Mouse (Mus musculus) megakaryocyte, adult 5-6 weeks (primary cell): ENCODE results near the gene Elk3. TPM values are rescaled to one million over a fixed set of nuclear protein-coding genes. Genes with fewer than 3 reads are reported as not detected.
A peak's percentile ranks its signal among the peaks of the same experiment; 100 is the strongest.

Source experiments
- ATAC-seq: 2 replicates; pipeline ENCODE4 v1.8.0; 2016; ENCODE audit warnings: mild to moderate bottlenecking, inconsistent platforms; ENCODE audit not compliant: poor library complexity, severe bottlenecking
- total RNA-seq, 2 experiments: library from RNA; stranded (forward) in 1 of 2; stranded (reverse) in 1 of 2; fragments of 153-499, 151-499 nt in 1 of 2; fragments of 221-1000, 200-1000 nt in 1 of 2; gene quantifications; 2 replicates each; pipeline versions ENCODE4 v1.2.3 to v1.2.4; 2015 to 2017

Elk3 gene
- total RNA-seq, 2 experiments from 2014 or later: 19.8 to 29.4 TPM

DNA sequence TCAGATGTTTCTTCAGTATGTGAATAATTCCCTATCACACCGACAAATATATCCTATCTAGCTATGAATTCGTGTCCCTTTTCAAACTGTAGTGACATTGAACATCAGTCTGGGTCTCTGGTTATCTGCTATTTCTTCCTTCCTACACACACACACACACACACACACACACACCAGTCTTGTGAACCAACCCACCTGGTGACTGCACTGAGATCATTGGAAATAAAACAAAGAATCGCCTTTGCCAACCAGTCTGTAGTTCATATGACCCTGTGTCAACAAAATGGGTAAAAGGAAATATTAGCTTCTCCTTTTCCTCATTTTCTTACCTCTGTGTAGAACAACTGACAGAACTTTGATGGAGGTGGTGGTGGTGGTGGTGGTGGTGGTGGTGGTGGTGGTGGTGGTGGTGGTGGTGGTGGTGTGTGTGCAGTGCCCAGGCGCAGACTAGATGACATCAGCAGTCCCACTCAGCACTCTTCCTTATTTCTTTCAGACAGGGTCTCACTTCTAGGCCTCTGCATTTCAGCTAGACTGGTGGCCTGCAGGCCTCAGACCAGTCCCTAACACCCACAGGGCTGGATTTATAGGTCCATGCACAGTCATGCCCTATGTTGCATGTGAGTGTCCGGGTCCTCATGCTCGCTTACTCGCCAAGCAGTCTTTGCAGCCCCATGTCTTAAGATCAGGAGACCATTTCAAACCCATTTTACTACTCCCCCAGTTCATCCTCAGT lies 64.6 kb downstream of the Elk3 start:
- no peak for ATAC-seq

DNA sequence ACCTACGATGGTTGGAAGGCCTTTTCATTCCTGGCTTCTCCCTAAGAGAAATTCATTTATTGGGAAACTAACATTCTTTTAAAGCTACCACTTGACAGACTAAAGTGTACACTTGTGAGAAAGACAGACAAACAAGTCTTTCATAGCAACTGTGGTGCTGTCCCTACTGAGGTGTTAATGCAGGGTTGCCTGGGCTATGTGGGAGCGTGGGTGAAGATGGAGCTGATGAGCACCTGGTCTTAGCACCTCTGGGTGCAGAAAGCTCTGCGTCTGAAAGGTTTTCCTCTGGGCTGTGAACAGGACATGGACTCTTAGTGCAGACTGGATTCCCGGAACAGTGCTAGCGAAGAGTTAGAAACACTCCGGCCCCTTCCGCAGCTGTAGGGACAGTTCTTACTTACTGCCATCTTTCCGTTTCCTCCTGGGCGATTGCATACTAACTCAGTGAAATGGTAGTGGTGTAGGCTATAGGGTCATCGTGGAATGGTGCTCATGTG lies 66.7 kb downstream of the Elk3 start:
- ATAC-seq: no peak

DNA sequence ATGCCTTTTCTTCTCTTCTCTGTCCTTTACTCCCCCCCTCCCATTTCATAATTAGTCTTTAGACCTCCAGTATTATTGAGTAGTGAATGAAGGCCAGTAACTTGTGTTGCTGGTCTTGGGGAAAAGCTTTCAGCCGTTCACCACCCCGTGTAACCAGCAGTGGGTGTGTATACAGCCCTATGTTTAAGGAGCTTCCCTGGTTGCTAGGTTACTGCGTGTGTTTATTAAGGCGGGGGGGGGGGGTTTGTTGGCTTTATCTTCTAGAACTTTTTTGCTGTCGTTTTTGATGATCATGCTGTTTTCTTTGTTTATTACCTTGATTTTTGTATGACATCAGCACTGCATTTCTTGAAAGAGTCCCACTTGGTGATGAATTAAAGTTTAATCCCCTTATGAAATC lies 68.1 kb downstream of the Elk3 start:
- no peak for ATAC-seq

DNA sequence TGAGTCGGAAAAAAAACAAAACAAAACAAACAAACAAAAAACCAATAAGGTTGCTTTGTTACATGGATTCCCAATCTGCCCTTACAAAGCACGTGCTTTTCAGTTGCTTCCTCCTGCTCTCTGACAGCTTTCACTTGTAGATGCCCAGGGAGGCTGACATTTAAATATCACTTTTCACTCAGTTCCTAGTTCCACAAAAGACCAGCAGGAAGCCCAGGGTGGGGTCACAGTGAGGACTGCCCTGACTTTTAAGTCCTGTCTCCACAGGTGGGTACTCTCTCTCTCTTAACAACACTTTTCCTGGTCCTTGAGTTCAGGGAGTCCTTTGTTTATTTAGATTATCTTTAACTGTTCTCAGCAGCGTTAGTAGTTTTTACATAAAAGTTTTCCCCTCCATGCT lies 68.7 kb downstream of the Elk3 start:
- peak; percentile 54; the same call in 1 of the 2 replicates for ATAC-seq

DNA sequence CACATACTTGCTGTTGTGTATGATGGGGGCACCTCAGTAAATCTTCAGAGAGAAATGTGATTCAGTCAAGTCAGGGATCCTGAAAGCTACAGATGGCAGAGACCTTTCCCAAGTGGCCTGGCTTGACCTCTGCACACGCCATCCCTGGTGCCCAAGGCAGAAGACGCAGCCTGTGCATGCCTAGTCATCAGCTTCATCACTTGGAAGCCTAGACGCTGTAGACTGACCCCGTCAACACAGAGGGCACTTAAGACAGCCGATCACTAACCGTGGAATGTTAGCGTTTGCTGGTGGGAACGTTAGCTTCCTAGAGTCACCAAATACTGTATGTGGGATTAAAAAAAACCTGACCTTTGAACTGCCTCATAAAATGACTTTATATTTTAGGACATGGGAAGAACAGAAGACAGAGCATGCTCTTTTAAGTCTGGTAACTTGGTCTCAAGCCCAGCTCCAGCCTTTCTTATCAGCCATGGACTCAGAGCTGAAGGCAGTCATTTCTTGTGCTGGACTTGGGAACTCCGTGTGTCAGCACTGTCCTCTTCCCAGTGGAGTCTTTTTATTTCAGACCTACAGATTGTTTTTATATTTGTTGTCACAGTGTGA lies 71.6 kb downstream of the Elk3 start:
- ATAC-seq: no peak

DNA sequence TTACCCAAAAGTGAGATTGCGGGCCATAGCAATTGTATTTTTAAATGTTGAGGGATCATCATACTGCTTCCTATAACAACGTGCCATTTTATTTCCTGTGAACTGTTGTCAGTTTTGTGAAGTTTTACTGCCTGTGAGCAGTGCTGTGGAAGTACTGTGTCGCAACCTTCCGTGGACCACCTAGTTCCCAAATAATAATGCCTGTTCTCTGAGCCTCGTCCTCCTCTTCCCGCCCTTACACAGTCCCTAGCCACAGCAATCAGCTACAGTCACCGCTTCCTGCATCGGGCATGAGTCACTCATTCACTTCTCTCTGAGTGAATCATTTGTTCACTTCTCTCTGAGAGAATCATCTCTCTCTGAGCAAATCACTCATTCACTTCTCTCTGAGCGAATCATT lies 76.2 kb downstream of the Elk3 start:
- peak; percentile 52 for ATAC-seq

DNA sequence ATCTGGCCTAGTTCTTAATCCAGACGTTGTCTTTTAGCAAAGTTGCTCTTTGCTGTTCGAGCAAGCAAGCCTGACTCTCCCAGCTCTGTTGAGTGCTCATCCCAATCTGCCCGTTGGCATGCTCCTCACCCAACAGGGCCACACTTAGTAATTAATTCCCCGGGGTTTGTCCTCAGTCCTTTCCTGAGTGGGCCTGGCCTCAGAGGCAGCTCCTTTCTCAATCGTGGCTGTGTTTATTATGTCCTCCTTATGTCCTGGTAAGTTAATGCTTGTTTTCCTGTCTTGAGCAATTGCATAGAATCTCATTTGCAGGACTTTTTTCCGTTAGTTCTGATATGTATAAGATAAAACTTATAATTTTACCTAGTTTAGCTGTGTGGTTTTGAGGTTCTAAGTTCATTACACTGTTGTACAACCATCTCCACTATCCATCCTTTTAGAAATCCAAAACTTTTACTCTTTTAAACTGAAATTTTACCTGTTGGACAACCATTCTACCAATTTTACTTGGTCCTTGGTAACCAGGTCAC lies 77.2 kb downstream of the Elk3 start:
- no peak for ATAC-seq

DNA sequence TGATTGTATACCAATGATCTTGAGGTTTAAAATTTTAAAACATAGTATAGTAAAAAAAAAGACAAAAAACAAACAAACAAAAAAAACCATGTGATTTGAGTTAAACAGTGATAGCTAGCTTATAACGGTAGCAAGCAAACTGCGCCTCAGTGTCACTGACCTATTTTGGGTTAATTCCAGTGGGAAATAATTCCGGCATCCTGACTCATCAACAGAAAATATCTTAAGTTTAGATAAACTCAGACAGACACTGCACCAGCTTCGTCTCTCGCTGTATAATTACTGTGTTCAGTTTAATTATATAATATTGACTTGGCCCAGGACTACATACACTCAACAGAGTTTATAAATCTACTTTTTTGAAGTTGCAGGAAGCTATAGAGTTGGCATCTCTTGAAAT lies 79.0 kb downstream of the Elk3 start:
- ATAC-seq: no peak

DNA sequence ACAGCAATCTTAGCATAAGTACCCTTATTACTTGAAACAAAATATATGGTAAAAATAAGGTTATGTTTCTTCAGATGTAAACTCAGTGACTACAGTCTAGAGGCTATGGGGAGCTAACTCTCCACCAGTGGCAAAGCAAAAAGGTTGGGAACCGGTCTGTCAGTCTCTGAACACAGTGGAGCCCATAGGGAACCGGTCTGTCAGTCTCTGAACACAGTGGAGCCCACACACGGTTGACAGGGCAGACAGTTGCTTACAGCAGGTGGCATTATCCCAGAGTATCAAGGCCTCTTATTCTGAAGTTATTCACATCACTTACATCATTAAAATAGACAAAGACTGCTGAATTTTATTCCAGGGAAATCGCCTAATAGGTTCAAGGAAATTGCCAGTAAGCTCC lies 79.4 kb downstream of the Elk3 start:
- no peak for ATAC-seq

DNA sequence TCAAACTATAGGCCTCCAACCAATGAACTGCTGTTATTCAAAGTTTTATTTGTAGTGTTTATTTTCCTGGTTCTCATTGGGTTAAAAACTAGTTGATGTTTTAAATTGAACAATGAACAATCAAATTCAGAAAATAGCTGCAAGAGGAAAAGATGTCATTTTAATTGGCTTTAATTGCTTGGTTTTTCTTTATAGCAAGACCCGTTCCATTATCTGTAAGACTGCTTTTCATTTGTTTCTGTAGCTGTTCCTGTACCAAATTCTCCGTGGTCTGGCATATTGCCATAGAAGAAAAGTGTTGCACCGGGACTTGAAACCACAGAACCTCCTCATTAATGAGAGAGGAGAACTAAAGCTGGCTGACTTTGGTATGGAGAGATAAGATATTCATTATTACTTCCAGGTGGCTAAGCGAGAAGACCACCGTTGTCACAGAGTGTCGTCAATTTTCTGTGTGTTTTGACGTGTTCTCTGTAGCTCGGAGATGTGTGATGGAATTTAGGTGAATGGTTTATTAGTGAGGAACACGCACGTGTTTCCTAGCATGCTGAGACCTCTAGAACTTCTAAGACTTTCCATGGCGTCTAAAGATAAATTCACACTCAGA lies 82.4 kb downstream of the Elk3 start:
- ATAC-seq: no peak

DNA sequence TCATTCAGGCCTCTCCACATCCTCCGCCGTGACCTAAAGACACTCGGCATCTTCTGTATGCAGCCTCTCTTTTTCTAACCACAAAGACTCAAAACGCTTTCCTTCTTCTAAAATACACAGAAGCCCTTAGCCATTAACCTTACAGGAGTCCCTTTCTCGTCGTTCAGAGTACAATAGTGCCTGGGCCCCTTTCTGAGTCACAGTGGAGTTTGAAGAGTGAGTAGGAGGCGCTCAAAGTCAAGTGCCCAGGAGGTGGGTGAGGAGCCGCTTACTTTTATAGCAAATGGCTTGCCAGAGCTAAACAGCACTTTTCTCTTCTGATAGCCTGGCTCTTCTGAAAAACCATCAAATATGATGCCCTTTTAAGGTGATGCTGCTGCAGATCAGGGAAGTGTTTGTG lies 83.0 kb downstream of the Elk3 start:
- ATAC-seq: no peak

DNA sequence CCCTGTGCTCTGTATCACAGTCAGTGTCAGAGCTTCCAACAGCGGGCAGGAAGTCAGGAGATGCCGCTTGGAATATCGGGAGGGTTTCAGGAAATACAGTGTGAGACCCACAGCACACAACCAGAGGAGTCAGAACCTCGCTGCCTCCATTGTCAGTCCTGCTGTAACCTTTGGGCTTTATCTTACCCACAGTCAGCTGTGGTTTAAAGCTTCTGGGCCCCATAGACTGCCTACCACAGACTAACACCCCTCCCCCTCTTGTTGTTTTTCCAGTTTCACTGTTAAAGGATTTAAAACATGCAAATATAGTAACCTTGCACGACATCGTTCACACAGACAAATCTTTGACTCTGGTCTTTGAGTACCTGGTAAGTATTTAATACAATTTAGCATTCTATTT lies 85.2 kb downstream of the Elk3 start:
- ATAC-seq: peak; percentile 52

DNA sequence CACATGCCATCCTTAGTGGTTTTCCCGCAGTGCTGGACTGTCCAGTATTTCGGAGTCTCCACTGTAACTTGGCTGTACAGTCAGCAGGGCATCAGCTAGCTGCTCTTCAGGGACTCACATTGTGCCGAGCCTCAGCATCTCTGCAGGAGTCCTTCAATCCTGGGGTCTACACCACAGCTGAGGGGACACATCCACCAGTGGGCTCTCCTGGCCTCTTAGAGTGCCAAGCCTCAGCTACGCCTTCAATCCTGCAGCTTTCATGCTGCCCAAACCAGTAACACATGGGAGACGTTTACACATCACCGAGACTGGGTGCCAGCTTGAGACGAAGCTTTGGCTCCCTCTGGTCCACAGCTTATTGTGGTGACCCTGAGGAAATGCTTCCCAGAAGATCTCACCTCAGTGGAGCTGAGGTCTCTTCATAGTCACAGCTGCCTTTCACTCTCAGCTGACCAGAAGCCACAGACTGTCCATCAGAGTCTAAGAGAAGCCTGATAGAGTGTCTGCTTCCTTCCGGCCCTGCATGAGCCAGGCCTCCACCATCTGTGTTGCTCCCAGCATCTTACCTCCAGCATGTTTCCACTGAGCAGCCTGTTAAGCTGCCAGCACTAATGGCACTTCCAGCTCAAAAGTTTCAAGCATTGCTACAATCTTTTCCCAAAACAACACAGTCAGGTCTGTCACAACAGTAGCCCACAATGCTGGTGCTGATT lies 95.7 kb downstream of the Elk3 start:
- ATAC-seq: no peak

DNA sequence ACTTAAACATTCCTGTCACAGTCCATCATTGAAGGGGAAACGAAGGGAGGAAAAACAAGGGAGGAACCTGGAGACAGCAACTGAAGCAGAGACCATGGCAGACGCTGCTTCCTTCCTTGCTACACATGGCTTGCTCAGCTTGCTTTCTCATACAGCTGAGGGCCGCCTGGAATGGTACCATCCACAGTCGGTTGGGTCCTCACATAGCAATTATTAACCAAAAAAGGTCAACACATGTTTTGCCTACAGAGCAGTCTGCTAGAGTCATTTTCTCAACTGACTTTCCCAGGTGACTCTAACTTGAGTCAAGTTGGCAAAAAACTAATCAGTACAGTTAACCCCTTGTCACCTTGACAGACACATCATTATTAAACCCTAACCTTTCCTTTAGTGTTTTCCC lies 96.7 kb downstream of the Elk3 start:
- no peak for ATAC-seq

DNA sequence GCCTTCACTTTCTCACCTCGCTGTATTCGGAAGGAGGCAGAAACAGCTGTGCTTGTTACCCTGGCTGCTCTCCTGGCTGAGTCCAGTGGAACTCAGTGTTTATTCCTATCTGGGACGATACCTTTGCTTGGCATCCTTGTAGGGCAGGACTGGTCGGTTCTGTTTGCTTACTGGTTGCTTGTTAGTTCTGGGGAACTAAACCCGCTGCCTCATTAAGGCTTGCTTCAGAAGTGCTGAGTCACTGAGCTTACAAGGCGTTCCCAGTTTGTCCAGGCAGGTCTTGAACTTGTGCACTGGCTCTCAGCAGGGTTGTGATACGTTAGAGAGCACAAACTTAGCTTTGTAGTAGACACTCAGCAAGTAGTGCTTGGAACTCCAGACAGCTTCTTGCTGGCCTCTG lies 97.6 kb downstream of the Elk3 start:
- ATAC-seq: peak; percentile 33; the same call in 1 of the 2 replicates

DNA sequence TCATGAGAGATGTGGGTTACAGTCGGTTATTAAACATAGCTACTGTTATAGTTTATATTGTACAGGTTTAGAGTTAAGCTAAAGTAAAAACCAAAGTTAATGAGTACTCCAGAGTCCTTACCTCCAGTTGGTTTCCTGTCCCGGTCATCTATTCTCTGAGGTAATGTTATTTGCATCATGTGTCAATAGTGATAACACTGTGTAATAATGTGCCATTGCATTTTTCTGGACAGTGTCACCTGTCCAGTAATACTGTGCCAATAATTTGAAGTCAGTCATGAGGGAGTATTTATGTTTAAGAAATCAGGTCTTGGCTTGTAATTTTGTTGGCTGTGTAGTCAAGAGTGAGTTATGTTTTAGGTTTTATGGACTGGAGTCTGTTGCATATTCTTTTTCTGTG lies 98.2 kb downstream of the Elk3 start:
- ATAC-seq: no peak

DNA sequence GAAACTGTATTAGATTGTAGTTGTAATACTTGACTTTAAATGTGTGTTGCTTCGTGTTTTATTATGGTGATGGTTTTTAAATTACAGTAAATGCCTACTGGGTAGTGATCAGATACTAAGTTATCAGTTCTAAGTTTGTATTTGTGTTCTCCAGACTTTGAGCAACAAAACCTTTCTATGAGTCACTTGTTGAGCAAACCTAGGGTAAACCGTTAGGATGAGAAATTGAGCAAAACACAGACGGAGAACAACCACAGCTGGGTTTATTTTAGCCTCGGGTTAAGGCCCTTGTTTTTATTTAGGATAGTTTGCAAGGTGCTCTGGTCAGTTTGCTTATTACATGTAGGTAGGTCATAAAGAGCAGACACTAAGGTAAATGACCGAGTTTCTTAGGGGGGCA lies 103.8 kb downstream of the Elk3 start:
- ATAC-seq: peak; percentile 55; the same call in 1 of the 2 replicates

DNA sequence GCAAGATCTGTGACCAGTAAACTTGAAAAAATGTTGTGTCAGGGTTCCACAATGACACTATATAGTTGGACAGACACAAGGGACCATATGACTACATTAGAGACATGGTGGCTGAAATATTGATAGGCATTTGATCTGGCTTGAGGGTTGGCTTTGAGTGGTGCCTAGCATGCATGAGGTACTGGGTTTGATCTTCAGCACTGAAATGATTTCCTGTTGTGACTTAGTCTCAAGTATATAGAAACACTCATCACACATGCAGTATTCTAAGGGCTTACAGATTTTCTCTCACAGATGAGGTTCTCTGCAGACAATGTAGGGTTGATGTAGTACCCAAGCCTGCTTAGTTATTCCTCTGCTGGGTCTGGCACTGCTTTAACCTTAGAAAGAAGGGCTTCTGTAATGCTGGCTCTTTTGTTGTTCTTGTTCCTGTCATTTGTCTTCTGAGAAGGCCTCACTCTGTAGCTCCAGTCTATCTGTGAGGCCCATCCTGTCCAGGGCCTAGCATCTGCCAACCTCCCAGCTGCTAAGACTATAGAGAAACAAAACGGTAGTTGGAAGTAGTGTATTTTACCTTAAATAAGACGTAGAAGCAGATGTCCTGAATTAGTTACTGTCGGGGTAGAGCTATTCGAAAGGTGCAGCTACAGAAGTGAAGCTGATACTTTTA lies 105.5 kb downstream of the Elk3 start:
- ATAC-seq: no peak

DNA sequence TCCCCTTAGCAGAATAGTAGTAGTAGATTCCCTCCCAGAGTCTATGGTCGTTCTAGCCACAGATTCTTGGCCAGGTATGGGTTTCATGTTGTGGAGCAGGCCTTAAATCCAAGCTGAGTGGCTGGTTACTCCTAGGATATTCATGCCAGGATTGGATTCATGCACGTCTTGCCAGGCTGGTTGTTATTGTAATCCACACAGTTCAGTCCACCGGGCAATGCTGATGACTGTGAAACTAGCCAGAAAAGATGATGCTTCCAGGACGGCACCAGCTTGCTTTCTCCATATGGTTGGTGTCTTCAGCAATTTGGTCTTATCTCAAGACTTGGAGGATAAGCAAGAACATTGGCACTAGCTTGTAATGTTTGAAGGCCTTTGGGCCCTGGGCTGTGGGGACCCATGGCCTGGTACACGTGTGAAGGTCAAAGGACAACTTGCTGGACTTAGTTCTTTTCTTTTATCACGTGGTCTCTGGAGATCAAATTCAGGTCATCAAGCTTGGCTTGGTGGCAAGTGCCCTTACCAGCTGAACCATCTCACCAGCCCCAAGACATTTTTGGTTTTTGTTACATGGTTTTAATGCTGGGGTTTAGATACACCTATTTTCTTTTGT lies 109.0 kb downstream of the Elk3 start:
- ATAC-seq: no peak

DNA sequence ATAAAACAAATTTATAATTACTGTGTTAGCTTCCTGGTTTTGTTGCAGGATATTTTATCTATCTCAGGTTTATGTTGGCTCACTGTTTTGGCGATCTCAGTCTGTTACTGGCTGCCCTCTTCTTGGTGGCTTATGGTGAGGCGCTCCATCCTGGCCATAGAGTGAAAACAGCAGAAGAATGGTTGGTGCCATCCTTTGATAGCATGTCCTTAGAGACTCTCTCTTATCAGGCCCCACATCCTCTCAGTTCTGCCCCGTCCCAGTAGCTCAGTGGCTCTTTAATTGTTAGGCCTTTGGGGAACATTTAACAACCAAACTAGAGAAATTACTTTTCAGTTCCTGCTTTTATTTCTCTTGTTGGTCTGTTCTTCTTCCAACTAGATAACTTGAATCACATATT lies 112.0 kb downstream of the Elk3 start:
- no peak for ATAC-seq
